15 mouse cellular contexts compared by ENCODE assay signal in genomic region chr19:29188879-29189278, GRCm38 (mm10).
"Had no signal": no experiment of that assay in that cellular context is flagged by ENCODE, and none has a peak within 500 bp of the region (broad histone marks: within the 10 kb centered on the region; RNA-seq: fewer than 3 reads in every experiment).

No protein-coding gene starts in this region.

- H3K4me1 ChIP-seq: neural tube, embryonic 12.5 days had no signal

- DNase-seq: lung, adult 18-20 months; lung, embryonic 14.5 days; lung, postnatal 10 days; lung, postnatal 4 days; midbrain, embryonic 14.5 days; right cerebral cortex, postnatal 14 days; right cerebral cortex, postnatal 4 days; spleen, adult 18-20 months; thymus, adult 18-20 months; thymus, postnatal 14 days; thymus, postnatal 36 days had no signal

- H3K27me3 ChIP-seq: midbrain, embryonic 12.5 days; neural tube, embryonic 12.5 days had no signal

- ATAC-seq: midbrain, embryonic 16.5 days had no signal

- H3K4me3 ChIP-seq: midbrain, embryonic 10.5 days; midbrain, embryonic 12.5 days; neural tube, embryonic 12.5 days had no signal

- H3K36me3 ChIP-seq: midbrain, embryonic 10.5 days; midbrain, embryonic 12.5 days; neural tube, embryonic 12.5 days had no signal

- H3K9me3 ChIP-seq: midbrain, embryonic 10.5 days; midbrain, embryonic 12.5 days; neural tube, embryonic 12.5 days had no signal
